Mouse (Mus musculus) C2C12 (cell line): ENCODE measurements around the gene Tns2. TPM values are rescaled to one million over a fixed set of nuclear protein-coding genes. Genes with fewer than 3 reads are reported as not detected.

Experiments
- H3K27me3 ChIP-seq: one replicate; pipeline ENCODE4 v1.6.1; 2011; ENCODE audit not compliant: control insufficient read depth, insufficient read depth, insufficient read length
- H3K36me3 ChIP-seq: one replicate; pipeline ENCODE4 v1.6.1; 2011; ENCODE audit not compliant: control insufficient read depth, insufficient read depth
- H3K4me3 ChIP-seq: one replicate; pipeline ENCODE4 v1.5.1; 2011; ENCODE audit warnings: mild to moderate bottlenecking, control low read depth; ENCODE audit not compliant: poor library complexity, insufficient read depth, severe bottlenecking
- H3K79me2 ChIP-seq: one replicate; pipeline ENCODE4 v1.6.1; 2011; ENCODE audit not compliant: control insufficient read depth, insufficient read depth
- H3K79me3 ChIP-seq: one replicate; pipeline ENCODE4 v1.6.1; 2011; ENCODE audit warnings: low read depth, control low read depth
- H3ac ChIP-seq: one replicate; pipeline ENCODE3; 2011; ENCODE audit warnings: low read depth; ENCODE audit not compliant: control insufficient read depth, insufficient read length
- CEBPB ChIP-seq: IDR thresholded peaks from one replicate; pipeline ENCODE4 v1.6.1; 2011; ENCODE audit warnings: low read depth, mild to moderate bottlenecking, control low read depth, moderate library complexity
- CTCF ChIP-seq: IDR thresholded peaks from one replicate; pipeline ENCODE4 v1.5.1; 2011; ENCODE audit not compliant: control insufficient read depth, insufficient read depth, insufficient read length
- FOSL1 ChIP-seq: IDR thresholded peaks from one replicate; pipeline ENCODE4 v1.8.0; 2011; ENCODE audit warnings: mild to moderate bottlenecking, low read length; ENCODE audit not compliant: poor library complexity, insufficient read depth, severe bottlenecking
- MAX ChIP-seq: IDR thresholded peaks from one replicate; pipeline ENCODE4 v1.6.1; 2011; ENCODE audit warnings: mild to moderate bottlenecking, control low read depth
- MYOD1 ChIP-seq: IDR thresholded peaks from one replicate; pipeline ENCODE4 v1.6.1; 2011; ENCODE audit warnings: low read depth; ENCODE audit not compliant: control insufficient read depth, insufficient read length
- MYOG ChIP-seq: IDR thresholded peaks from one replicate; pipeline ENCODE4 v1.6.1; 2011; ENCODE audit not compliant: control insufficient read depth, insufficient read length; ENCODE audit errors: extremely low read depth
- USF1 ChIP-seq: IDR thresholded peaks from one replicate; pipeline ENCODE4 v1.6.1; 2011; ENCODE audit warnings: low read depth, mild to moderate bottlenecking, control low read depth, moderate library complexity
- polyA plus RNA-seq: library from polyadenylated mRNA; unstranded; fragments of >200 nt; fragmentation: generic; extraction: Trizol; gene quantifications from one replicate; pipeline ENCODE4 v1.2.1, GENCODE M21; 2012; ENCODE audit warnings: missing spikeins

Tns2 gene
- polyA plus RNA-seq, 1 experiment = 67.8 TPM

DNA sequence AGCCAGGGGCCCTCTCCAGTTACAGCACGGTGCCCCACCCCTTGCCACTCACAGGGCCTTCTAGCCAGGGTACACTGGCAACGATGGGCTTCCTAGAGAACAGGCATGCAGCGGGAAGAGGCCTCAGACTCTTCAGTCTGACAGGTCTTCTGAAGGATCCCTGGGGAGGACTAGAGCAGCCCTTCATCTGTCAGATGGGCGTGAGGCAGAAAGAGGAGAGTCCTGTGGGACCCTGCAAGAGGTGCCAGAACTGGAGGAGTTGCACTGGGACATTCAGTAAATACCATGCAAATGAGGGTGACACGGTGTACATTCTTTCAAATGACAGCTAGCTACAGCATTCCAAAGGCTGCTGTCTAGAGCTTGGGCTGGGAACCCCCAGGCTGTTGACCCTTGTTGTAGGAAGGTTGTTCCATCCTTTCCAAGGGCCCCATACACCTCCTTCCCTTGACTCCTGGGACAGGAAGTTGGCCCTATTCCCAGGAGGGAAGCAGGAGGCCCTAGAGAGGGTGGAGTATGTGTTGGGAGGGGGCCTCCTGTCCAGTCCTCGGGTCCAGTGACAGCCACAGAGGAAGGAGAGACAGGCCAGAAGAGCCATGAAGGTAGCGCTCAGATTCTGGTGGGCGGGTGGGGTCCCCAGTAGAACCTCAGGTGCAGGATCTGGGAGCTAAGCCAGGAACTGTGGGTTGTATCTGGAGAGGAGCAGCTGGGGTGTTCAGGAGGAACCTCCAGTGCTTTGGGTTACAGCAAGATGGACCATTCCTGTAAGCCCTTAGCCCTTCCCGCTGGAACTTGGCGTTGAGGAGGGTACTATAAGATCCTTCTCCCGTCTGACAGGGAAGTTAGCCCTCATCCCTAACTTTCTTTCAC, 1.7 kb downstream of the Tns2 start:
- Histone ChIP-seq H3K4me3 (peak overlapping the region; percentile 63), H3K79me2 (peaks cover 56% of the 10 kb centered on the region), H3K27me3 (no peaks in the 10 kb centered on the region), H3K79me3 (peaks cover 6% of the 10 kb centered on the region), H3ac (peak overlapping the region; percentile 72), H3K36me3 (peaks cover 44% of the 10 kb centered on the region)
- no peak for TF ChIP-seq CTCF
- TF ChIP-seq MYOD1 = no peak
- no peak for TF ChIP-seq MAX
- no peak for TF ChIP-seq USF1
- TF ChIP-seq FOSL1 = no peak
- TF ChIP-seq MYOG = no peak
- TF ChIP-seq CEBPB = no peak

DNA sequence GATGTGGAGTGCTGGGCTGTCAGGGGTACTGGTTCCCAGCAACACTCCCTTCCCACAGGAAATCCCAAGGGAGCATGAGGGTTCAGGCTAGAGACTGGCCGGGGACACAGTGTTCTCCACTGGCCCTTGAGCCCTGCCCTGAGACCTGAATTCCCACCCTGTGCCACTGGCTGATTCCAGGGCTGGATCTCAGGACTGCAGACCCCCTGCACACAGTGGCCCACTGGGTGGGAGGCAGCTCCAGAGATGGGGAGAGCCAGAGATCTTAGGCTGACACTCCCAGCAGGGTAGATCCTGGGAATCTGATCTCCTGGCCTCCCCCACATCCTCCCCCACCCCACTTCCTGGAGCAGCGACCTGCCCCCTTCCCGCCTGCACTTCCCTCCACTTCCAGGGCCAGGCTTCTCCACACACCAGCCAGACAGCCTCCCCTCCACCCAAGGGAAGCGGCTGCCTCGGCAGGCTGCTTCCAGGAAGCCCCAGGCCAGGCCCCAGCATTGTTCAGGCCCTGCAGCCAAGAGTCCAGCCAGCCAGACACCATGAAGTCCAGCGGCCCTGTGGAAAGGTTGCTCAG, 2.4 kb downstream of the Tns2 start:
- Histone ChIP-seq H3ac (peak overlapping the region; percentile 72), H3K79me2 (peaks cover 51% of the 10 kb centered on the region), H3K79me3 (peaks cover 6% of the 10 kb centered on the region), H3K27me3 (no peaks in the 10 kb centered on the region), H3K4me3 (peak overlapping the region; percentile 63), H3K36me3 (peaks cover 44% of the 10 kb centered on the region)
- TF ChIP-seq MAX = peak; percentile 34
- no peak for TF ChIP-seq CTCF

DNA sequence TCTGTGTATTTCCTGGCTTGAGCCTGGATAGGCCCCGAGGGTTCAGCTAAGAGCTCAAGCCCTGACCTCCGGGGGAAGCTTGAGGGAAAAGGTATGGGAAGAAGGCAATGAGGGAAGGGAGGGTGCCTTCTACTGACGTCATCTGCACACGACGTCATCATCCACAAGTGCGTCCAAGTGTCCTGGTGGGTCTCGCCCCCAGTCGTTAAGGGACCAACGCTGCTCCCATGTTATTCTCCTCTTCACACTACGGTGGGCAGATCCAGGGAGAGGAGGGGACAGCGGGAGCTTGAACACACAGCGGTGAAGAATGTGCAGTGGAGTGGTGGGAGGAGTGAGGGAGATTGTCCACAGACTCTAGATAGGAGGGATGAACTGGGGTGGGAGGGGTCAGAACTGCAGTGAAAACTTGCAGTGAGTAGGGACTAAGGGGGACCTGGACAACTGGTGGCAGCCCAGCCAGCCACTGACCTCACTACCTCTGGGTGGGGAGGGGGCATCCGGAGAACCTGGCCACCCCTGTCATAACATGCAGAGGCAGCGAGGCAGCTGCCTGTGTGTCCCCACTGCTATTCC, 3.2 kb downstream of the Tns2 start:
- TF ChIP-seq MAX = peak; percentile 16
- no peak for TF ChIP-seq MYOG
- no peak for TF ChIP-seq FOSL1
- TF ChIP-seq MYOD1 = no peak
- H3K79me2 ChIP-seq = peaks cover 45% of the 10 kb centered on the region
- H3ac ChIP-seq = peak overlapping the region; percentile 72
- H3K27me3 ChIP-seq = no peaks in the 10 kb centered on the region
- H3K4me3 ChIP-seq = peak overlapping the region; percentile 63
- peaks cover 44% of the 10 kb centered on the region for H3K36me3 ChIP-seq
- peaks cover 6% of the 10 kb centered on the region for H3K79me3 ChIP-seq

DNA sequence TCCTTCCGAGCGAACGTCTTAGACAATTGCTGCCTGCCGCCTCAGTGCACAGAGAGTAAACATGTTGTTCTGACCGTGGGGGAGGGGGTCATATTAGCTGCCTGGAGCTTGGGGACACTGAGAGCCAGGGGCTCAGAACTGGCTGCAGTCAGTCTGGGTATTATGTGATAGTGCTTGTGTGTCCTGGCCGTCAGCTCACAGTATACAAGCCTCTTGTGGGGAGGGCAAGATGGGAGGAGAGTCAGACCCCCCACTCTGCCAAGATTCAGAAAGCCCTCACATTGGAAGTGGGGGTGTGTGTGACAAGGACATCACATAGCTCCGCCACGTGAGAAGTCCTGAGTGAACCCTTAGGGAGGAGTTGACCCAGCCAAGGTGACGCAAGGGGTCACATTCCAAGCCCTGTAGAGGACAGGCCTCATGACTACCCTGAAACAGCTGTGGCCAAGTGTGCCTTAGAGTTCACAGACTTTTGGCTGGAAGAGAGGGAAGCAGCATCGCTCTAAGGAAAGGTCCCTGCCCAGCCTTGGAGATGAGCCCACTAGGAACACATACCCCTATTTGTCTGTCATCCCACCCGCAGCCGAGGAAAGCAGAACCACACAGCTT, 3.8 kb downstream of the Tns2 start:
- peak overlapping the region; percentile 63 for H3K4me3 ChIP-seq
- TF ChIP-seq MYOG (no peak), MYOD1 (peak; percentile 91), MAX (peak; percentile 59), USF1 (peak; percentile 62), FOSL1 (no peak), CEBPB (peak; percentile 91)
- peaks cover 44% of the 10 kb centered on the region for H3K36me3 ChIP-seq
- peaks cover 6% of the 10 kb centered on the region for H3K79me3 ChIP-seq
- peak overlapping the region; percentile 72 for H3ac ChIP-seq
- no peaks in the 10 kb centered on the region for H3K27me3 ChIP-seq
- H3K79me2 ChIP-seq = peaks cover 45% of the 10 kb centered on the region

DNA sequence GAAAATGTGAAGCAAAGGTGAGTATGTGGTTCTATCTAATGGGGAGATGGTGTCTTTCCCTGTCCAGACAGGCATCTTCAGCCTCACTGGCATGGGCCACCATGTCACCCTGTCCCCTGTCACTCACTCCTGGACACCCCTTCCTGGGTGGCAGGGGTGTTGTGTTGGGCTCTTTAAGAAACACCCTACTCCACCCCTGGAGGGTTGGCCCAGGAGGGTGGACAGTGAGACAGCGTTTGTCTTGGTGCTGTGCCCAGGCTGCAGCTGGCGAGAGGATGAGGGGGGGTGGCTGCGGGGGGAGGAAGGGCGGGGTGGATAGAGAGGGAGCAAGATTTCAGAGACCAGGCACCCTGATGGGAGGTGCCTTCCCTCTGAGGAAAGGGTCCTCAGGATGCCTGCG, 5.1 kb downstream of the Tns2 start:
- Histone ChIP-seq H3K36me3 (peaks cover 55% of the 10 kb centered on the region), H3ac (peak overlapping the region; percentile 41), H3K79me3 (peaks cover 6% of the 10 kb centered on the region), H3K27me3 (no peaks in the 10 kb centered on the region), H3K4me3 (peak overlapping the region; percentile 16), H3K79me2 (peaks cover 47% of the 10 kb centered on the region)
- TF ChIP-seq USF1 (no peak), MAX (no peak), CEBPB (no peak), MYOG (no peak), CTCF (no peak), MYOD1 (peak; percentile 75)
